Mouse (Mus musculus) midbrain, embryonic 14.5 days (tissue): ENCODE measurements at regions not wholly inside any gene's neighbourhood (a gene's known extent, or its start where the extent isn't known, plus 50 kb on each side); places are given as distances from the start of the nearest gene placed in this dataset.

Experiments
- ATAC-seq: fragments of 200-750 bp; cut with Nextera tagmentation; 2 replicates; pipeline ENCODE4 v1.8.0; 2017; ENCODE audit warnings: moderate number of reproducible peaks, moderate library complexity; ENCODE audit not compliant: low FRiP score, low TSS enrichment
- DNase-seq: peaks from one replicate; pipeline ENCODE4 v3.0.0-alpha.2; 2015
- H3K27ac ChIP-seq: fragments of 300-500 bp; sonication (generic); replicated peaks from 2 replicates; pipeline ENCODE4 v1.5.1; 2014; ENCODE audit warnings: mild to moderate bottlenecking, low read depth, low read length, moderate library complexity
- H3K27me3 ChIP-seq: fragments of 300-500 bp; sonication (generic); 2 replicates; pipeline ENCODE4 v1.6.1; 2014; ENCODE audit warnings: low read length, control low read depth, mixed read lengths; ENCODE audit not compliant: control insufficient read depth, insufficient read depth
- H3K36me3 ChIP-seq: fragments of 300-500 bp; sonication (generic); 2 replicates; pipeline ENCODE4 v1.6.1; 2014; ENCODE audit warnings: low read length, control low read depth; ENCODE audit not compliant: control insufficient read depth, insufficient read depth
- H3K4me1 ChIP-seq: fragments of 300-500 bp; sonication (generic); 2 replicates; pipeline ENCODE4 v1.6.1; 2014; ENCODE audit warnings: mild to moderate bottlenecking, antibody characterized with exemption, low read length, control low read depth; ENCODE audit not compliant: control insufficient read depth, insufficient read depth
- H3K4me2 ChIP-seq: fragments of 300-500 bp; sonication (generic); 2 replicates; pipeline ENCODE4 v1.6.1; 2014; ENCODE audit warnings: mild to moderate bottlenecking, low read length, moderate library complexity
- H3K4me3 ChIP-seq: fragments of 300-500 bp; sonication (generic); replicated peaks from 2 replicates; pipeline ENCODE4 v1.5.1; 2014; ENCODE audit warnings: low read depth, low read length
- H3K9ac ChIP-seq: fragments of 300-500 bp; sonication (generic); replicated peaks from 2 replicates; pipeline ENCODE4 v1.6.1; 2014; ENCODE audit warnings: mild to moderate bottlenecking, low read length, moderate library complexity
- H3K9me3 ChIP-seq: fragments of 300-500 bp; sonication (generic); 2 replicates; pipeline ENCODE4 v1.6.1; 2016; ENCODE audit warnings: low read length, control low read depth, mixed read lengths; ENCODE audit not compliant: control insufficient read depth
- WGBS: fragments of 180-500 bp; shearing (Covaris S2); extraction: QIAGEN DNeasy Blood & Tissue Kit; methylation state at CpG from one replicate; pipeline ENCODE4 v1.1.7; 2014; 5-methylcytosine and 5-hydroxymethylcytosine counted together

- no peak for ATAC-seq
- DNase-seq = no peak
- 69% methylated on average over 11 of the region's 11 CpGs for WGBS
These were observed 52.4 kb upstream of the Npy start for GRCm38 (mm10) chr6:49769904-49770720.

More at GRCm38 (mm10) chr6:49769904-49770720, 52.4 kb upstream of the Npy start:
- Histone ChIP-seq H3K27me3 (no peaks in the 10 kb centered on the region), H3K9me3 (no peaks in the 10 kb centered on the region), H3K4me2 (no peak overlapping the region), H3K36me3 (no peaks in the 10 kb centered on the region), H3K9ac (no peak overlapping the region), H3K27ac (no peak overlapping the region), H3K4me1 (peaks cover 7% of the 10 kb centered on the region), H3K4me3 (no peak overlapping the region)
